Mouse (Mus musculus): ENCODE measurements around the gene Prdm2. TPM values are rescaled to one million over a fixed set of nuclear protein-coding genes. Genes with fewer than 3 reads are reported as not detected.

Gene Prdm2
- polyA plus RNA-seq, 3 experiments from 2014 or later: 23.2 to 33.9 (median 28.8) TPM

DNA sequence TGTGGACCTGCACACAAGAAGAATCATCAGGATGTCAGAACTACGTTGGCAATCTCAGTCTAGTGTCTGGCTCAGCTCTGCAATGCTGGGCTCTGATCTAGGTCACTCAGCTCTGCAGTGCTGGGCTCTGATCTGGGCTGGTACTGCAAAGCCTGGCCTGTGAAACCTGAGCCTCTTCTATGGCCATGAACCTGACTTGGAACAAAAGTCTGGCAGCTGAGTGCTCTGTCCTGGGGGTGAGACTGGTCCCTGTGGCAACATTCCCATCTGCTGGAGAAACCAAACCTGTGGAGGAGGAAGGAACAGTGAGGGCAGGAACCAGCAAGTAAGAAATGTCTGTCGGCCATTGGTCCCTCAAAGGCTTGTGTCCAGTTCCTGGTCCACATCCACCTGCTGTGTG is 109.0 kb downstream of the Prdm2 start:
- no peak for ATAC-seq

DNA sequence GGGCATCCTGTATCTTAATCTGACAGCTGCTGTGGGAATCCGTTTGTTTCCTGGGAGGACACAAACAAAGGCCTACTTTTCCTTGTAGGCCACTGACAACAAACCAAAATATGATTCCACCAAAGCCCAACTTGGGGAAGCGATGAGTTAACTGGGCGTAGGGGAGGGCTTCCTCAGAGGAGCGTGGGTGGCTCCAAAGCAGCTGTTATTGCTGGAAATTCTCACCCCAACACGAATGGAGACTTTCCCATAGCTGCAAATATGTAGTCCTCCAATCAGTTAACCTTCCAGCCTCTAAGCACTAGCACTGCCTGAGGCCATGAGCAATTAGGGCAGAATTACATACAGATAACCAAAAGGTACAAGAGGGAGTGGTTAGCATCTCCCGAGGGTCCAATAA is 112.6 kb downstream of the Prdm2 start:
- ATAC-seq: no peak

DNA sequence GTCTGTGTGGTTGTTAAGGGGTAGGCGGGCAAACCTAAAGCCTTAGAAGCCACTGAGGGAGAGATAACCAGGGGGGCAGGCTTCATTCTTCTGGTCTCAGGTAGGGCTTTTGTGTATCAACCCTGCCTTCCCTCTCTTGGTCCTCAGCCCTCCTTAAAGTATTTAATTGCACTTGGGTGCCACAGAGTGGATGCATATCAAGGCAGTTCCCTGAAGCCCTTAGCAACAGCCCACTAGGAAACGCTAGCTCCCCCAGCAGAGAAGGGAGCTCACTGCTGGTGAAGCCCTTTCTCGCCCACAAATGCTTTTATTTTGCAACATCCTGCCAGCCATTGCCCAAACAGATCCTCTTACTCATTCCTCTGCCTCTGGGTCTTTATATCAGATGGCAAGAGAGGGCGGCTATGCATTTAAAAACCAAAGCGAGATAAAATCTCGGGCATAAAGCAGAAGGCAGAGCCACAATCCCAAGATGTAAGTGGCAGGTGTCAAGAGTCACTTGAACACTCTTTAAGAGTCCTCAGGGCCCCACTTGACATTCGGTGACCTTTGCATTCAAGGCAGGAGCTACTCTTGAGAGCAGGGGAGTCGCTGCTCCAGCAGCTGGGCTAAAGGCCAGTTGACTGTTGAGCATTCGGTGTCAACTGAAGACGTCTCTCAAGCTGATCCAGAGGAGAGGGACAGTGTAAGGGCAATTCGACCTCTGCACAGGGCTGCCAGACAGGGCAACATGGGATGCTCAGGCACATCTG is 113.3 kb downstream of the Prdm2 start:
- peak; percentile 46 for ATAC-seq

DNA sequence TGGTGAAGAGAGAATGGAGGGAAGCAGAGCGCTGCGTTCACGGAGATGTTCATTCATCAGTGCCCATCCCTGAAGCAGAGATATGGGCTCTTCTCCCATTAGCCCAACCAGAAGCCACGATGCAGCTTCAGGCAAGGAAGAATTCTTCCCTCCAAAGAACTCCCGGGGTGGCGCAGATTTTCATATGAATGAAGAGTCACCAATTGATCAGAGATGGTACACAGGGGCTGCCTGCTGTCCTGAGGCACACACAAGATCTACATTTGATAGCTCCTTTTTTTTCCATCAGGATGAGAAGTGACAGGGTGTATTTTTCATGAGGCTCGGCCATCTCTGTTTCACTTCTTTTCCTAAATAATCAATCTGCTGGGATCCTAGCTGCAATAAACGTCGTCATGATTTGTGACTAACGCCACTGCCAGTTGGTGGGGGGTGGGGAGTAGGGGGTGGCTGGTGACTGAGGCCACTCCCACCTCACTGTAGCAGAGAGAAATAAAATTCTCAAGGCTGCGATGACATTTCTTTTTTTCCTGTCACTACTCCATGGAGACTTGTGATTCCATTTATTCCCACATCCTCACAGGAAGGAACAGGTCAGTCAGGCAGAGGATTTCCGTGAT is 120.6 kb downstream of the Prdm2 start:
- ATAC-seq: no peak

DNA sequence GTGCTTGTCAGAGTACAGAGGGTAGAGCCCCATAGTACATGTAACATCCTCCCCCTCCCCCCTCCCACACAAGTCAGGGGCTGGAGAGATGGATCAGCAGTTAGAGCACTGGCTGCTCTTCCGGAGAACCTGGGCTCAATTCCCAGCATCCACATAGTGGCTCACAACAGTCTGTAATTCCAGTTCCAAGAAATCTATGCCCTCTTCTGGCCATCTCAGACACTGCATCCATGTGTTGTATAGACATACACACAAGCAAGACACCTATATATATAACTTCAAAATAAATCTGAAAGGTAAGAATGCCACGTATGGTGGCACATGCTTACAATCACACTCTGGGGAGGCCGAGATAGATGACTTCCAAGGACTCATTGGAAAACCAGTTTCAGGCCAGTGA is 122.2 kb downstream of the Prdm2 start:
- no peak for ATAC-seq

DNA sequence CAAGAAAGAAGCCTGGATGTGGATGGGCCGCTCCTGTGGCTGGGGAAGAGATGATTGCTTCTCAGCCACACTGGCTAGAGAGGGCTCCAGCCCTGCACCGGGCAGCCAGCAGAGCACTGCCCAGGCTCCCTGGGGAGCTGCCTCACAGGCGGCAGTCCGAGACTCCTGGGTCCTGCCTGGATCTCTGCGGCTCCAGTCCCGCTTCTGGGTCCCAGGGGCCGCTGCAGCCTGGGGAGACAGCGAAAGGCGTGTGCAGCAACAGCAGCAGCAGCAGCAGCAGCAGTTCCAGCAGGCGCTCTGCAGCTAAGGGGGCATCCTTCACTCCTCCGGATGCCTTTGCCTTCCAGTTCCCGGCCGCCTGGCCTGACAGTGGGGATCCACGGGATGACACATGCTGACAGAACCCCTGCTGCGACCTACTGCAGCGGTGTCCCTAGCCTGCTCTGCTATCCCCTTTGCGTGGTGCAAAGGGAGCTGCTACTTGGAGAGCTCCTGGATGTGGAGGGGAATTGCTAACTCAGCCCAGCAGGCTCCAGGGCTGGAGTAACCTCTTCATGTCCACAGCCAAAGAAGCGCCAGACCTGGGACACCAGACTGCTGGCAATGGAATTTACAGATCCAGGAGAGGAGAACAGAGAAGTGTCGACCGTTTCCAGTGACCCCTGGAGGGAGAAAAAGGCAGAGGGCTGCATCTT is 138.6 kb downstream of the Prdm2 start:
- ATAC-seq: no peak

DNA sequence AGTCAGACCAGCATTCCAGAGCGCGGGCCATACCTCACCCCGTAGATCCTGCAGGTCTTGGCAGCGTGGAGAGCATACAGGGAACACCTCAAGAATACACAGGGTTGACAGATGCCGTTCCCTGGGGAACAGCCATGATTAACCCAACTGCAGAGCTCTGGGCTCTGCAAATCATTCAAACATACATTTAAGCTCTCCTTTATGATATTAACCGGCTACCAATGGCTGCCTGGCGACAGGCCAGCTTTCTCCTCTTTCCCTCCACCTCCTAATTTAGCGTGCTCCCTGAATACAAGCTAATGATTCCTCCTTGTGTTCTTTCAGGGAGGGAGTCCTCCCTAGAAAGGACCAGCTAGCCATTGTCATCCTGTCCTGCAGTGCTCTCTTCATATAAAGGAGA is 141.0 kb downstream of the Prdm2 start:
- ATAC-seq: no peak

DNA sequence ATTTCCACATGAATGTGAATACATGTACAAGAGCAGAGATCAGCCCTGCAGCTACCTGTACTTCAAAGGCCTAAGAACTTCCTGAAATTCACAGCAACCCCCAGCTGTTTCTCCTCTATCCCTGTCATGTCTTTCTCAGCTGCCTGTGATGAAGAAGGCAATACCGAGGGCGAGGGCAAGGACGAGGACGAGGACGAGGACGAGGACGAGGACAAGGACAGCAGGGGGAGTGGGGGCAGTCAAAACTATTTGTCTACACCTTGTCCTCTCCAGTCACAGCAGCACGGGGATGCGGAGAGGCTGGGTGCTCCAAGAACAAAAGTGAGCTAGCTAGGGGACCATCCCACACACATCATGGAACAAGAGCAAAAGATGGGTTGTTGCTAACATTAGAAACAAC is 145.8 kb downstream of the Prdm2 start:
- ATAC-seq: no peak

DNA sequence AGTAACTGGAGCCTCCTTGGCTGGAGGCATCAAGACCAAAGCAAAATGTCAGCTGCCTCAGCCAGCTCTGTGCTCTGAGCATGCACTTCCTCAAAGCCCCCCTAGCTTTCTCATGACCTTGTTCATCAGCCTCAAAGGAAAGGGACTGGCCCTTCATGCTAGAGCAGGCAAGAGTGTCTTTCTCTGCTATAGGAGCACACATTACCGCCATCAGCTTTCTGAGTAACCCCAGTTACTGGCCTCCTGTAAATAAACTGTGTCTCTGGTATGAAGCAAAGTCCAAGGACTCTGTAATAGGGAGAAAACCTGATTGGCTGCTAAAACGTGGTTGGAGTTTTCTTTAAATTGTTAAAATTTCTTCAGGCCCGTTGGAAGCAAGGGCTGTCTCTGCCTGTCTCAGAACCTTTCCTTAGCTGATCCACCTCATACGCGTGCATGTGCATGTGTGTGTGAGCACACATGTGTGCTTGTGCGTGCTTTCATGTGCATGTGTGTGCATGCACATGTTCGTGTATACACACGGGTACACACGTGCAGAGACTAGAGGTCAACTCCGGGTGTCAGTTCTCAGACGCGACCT is 153.9 kb downstream of the Prdm2 start:
- ATAC-seq: no peak

Other genes starting within 250 kb of the Prdm2 start
- under 1 TPM in 1 of 3 experiments, not detected in 2; 0.49 TPM for gene Pdpn, start 86.6 kb upstream of the Prdm2 start, polyA plus RNA-seq (2017; shearing (Covaris generic))
- not detected for gene Lrrc38, start 136.8 kb upstream of the Prdm2 start, polyA plus RNA-seq (2017; shearing (Covaris generic))
- gene Pramel1, start 181.4 kb upstream of the Prdm2 start, polyA plus RNA-seq (2017; shearing (Covaris generic)): not detected
- 10 to 100 TPM; 35.8 to 46.1 (median 43.1) TPM for gene Pramef8, start 199.4 kb upstream of the Prdm2 start, polyA plus RNA-seq (2017; shearing (Covaris generic))
- gene Oog4, start 237.3 kb upstream of the Prdm2 start, polyA plus RNA-seq (2017; shearing (Covaris generic)): not detected

All from inflammation-experienced regulatory T-cells, adult 6 months (primary cell).